Mouse (Mus musculus) erythroid progenitor cell, adult 5-6 weeks (primary cell): ENCODE data around the gene Gm49416. TPM values are rescaled to one million over a fixed set of nuclear protein-coding genes. Genes with fewer than 3 reads are reported as not detected.
A peak's percentile ranks its signal among the peaks of the same experiment; 100 is the strongest.
"Not testable (repeated sequence)": the region's sequence is repeated elsewhere in the genome, so short reads cannot be mapped to it uniquely, and the experiment has no call there.

Experiments
- ATAC-seq: replicated peaks from 2 replicates; pipeline ENCODE4 v1.8.0; 2016; ENCODE audit warnings: moderate number of reproducible peaks, mild to moderate bottlenecking, moderate TSS enrichment, inconsistent platforms; ENCODE audit not compliant: poor library complexity, low FRiP score, severe bottlenecking
- total RNA-seq, 2 experiments: library from RNA; stranded (forward) in 1 of 2; stranded (reverse) in 1 of 2; fragments of 150-400 nt in 1 of 2; fragments of 186-747, 209-891 nt in 1 of 2; gene quantifications; 2 replicates each; pipeline versions ENCODE4 v1.2.3 to v1.2.4; 2015 to 2017; ENCODE audit warnings: low replicate concordance in 2 of 2

The Gm49416 gene
- total RNA-seq, 2 experiments from 2014 or later = not detected

GRCm38 (mm10) chr19:8872266-8872840, 16.4 kb upstream of the Gm49416 start:
- ATAC-seq = no peak

GRCm38 (mm10) chr19:8875031-8875430, 13.7 kb upstream of the Gm49416 start:
- no peak for ATAC-seq

GRCm38 (mm10) chr19:8880311-8881033, 8.3 kb upstream of the Gm49416 start, which contains the start of gene Uqcc3:
Uqcc3 (minus strand) TSS chr19:8880923.
- peak; percentile 98 for ATAC-seq

GRCm38 (mm10) chr19:8881034-8881392, 7.7 kb upstream of the Gm49416 start:
- ATAC-seq = no peak

GRCm38 (mm10) chr19:8883616-8884015, 5.1 kb upstream of the Gm49416 start, which contains the start of the genes Lbhd1 and Gm49403:
Lbhd1 (plus strand) TSS chr19:8883732.
Gm49403 (plus strand) TSS chr19:8883930.
- ATAC-seq = no peak

GRCm38 (mm10) chr19:8886916-8887584, 1.7 kb upstream of the Gm49416 start:
- ATAC-seq = no peak

- 0 out of 2 replicates have a peak, but pooled peaks have one; percentile 39 for ATAC-seq
Observed at GRCm38 (mm10) chr19:8887585-8888463, 902 bp upstream of the Gm49416 start.

GRCm38 (mm10) chr19:8892829-8893766, 4.4 kb downstream of the Gm49416 start, which contains the start of gene Ints5:
Ints5 (plus strand) TSS chr19:8893005.
- ATAC-seq = peak; percentile 68

GRCm38 (mm10) chr19:8895397-8895960, 6.8 kb downstream of the Gm49416 start:
- ATAC-seq = no peak

GRCm38 (mm10) chr19:8896231-8896630, 7.5 kb downstream of the Gm49416 start:
- ATAC-seq = not testable (repeated sequence)

GRCm38 (mm10) chr19:8897211-8897864, 8.6 kb downstream of the Gm49416 start:
- ATAC-seq = peak; percentile 55

GRCm38 (mm10) chr19:8897865-8898495, 9.3 kb downstream of the Gm49416 start, which contains the start of gene Ganab:
Ganab (plus strand) TSS chr19:8898071.
- ATAC-seq = peak; percentile 97

- ATAC-seq = no peak; the same call in 1 of the 2 replicates
Observed at GRCm38 (mm10) chr19:8898576-8898975, 9.8 kb downstream of the Gm49416 start.

GRCm38 (mm10) chr19:8899079-8899478, 10.4 kb downstream of the Gm49416 start:
- no peak for ATAC-seq

- no peak for ATAC-seq
Observed at GRCm38 (mm10) chr19:8903412-8903811, 14.7 kb downstream of the Gm49416 start.

GRCm38 (mm10) chr19:8908531-8908930, 19.8 kb downstream of the Gm49416 start:
- ATAC-seq = no peak

GRCm38 (mm10) chr19:8911810-8912209, 23.1 kb downstream of the Gm49416 start:
- ATAC-seq = no peak
